Mouse (Mus musculus): ENCODE results near the gene Rnd2. TPM values are rescaled to one million over a fixed set of nuclear protein-coding genes. Genes with fewer than 3 reads are reported as not detected.

Gene Rnd2
- polyA plus RNA-seq, 1 experiment from 2014 or later = 127 TPM

GRCm38 (mm10) chr11:101451536-101451935 lies 13.3 kb upstream of the Rnd2 start:
- no peaks in the 10 kb centered on the region for H3K27me3 ChIP-seq (ENCODE audit: control insufficient read depth, insufficient read depth, low read length)
- H3K4me3 ChIP-seq (ENCODE audit: low read depth, low read length) = no peak overlapping the region
- H3K9me3 ChIP-seq (ENCODE audit: control insufficient read depth, low read length) = no peaks in the 10 kb centered on the region
- H3K4me1 ChIP-seq (replicated peaks; ENCODE audit: control insufficient read depth, insufficient read depth, low read length) = no peaks in the 10 kb centered on the region
- H3K36me3 ChIP-seq (ENCODE audit: control insufficient read depth, insufficient read depth, low read length) = no peaks in the 10 kb centered on the region
- no peak for ATAC-seq (ENCODE audit: low FRiP score)
- no peak for DNase-seq (ENCODE audit: low spot score)
- WGBS = 91% methylated on average over 10 of the region's 10 CpGs
- H3K27ac ChIP-seq (ENCODE audit: low read depth, low read length) = no peak overlapping the region
- no peak overlapping the region for H3K9ac ChIP-seq (ENCODE audit: low read depth, low read length)
- no peak overlapping the region for H3K4me2 ChIP-seq (replicated peaks; ENCODE audit: low read depth, low read length)

- WGBS = 76% methylated on average over 10 of the region's 10 CpGs
- H3K27me3 ChIP-seq (ENCODE audit: control insufficient read depth, insufficient read depth, low read length) = no peaks in the 10 kb centered on the region
- H3K36me3 ChIP-seq (ENCODE audit: control insufficient read depth, insufficient read depth, low read length) = no peaks in the 10 kb centered on the region
- H3K27ac ChIP-seq (ENCODE audit: low read depth, low read length) = no peak overlapping the region
- H3K9me3 ChIP-seq (ENCODE audit: control insufficient read depth, low read length) = no peaks in the 10 kb centered on the region
- ATAC-seq (ENCODE audit: low FRiP score) (no peak), DNase-seq (ENCODE audit: low spot score) (no peak)
- H3K4me3 ChIP-seq (ENCODE audit: low read depth, low read length) = no peak overlapping the region
- H3K9ac ChIP-seq (ENCODE audit: low read depth, low read length) = no peak overlapping the region
- H3K4me1 ChIP-seq (replicated peaks; ENCODE audit: control insufficient read depth, insufficient read depth, low read length) = no peaks in the 10 kb centered on the region
- no peak overlapping the region for H3K4me2 ChIP-seq (replicated peaks; ENCODE audit: low read depth, low read length)
Measured at GRCm38 (mm10) chr11:101452093-101452774, 12.6 kb upstream of the Rnd2 start.

GRCm38 (mm10) chr11:101454702-101455101 lies 10.1 kb upstream of the Rnd2 start:
- Histone ChIP-seq H3K4me1 (replicated peaks; ENCODE audit: control insufficient read depth, insufficient read depth, low read length) (no peaks in the 10 kb centered on the region), H3K27me3 (ENCODE audit: control insufficient read depth, insufficient read depth, low read length) (no peaks in the 10 kb centered on the region), H3K36me3 (ENCODE audit: control insufficient read depth, insufficient read depth, low read length) (peaks cover 2% of the 10 kb centered on the region; the same call in 1 of the 2 replicates), H3K9me3 (ENCODE audit: control insufficient read depth, low read length) (no peaks in the 10 kb centered on the region), H3K27ac (ENCODE audit: low read depth, low read length) (0 out of 2 replicates have a peak overlapping the region, but pooled peaks have one; percentile 14), H3K4me3 (ENCODE audit: low read depth, low read length) (no peak overlapping the region), H3K4me2 (replicated peaks; ENCODE audit: low read depth, low read length) (no peak overlapping the region), H3K9ac (ENCODE audit: low read depth, low read length) (no peak overlapping the region)
- DNase-seq (ENCODE audit: low spot score) (no peak), ATAC-seq (ENCODE audit: low FRiP score) (no peak)
- WGBS = 49% methylated on average over 6 of the region's 6 CpGs

- DNase-seq (ENCODE audit: low spot score) = no peak
- Histone ChIP-seq H3K9ac (ENCODE audit: low read depth, low read length) (no peak overlapping the region), H3K4me3 (ENCODE audit: low read depth, low read length) (no peak overlapping the region), H3K36me3 (ENCODE audit: control insufficient read depth, insufficient read depth, low read length) (peaks cover 2% of the 10 kb centered on the region; the same call in 1 of the 2 replicates), H3K27me3 (ENCODE audit: control insufficient read depth, insufficient read depth, low read length) (no peaks in the 10 kb centered on the region), H3K4me1 (replicated peaks; ENCODE audit: control insufficient read depth, insufficient read depth, low read length) (no peaks in the 10 kb centered on the region), H3K4me2 (replicated peaks; ENCODE audit: low read depth, low read length) (no peak overlapping the region), H3K9me3 (ENCODE audit: control insufficient read depth, low read length) (no peaks in the 10 kb centered on the region), H3K27ac (ENCODE audit: low read depth, low read length) (no peak overlapping the region)
- ATAC-seq (ENCODE audit: low FRiP score) = no peak
- WGBS = 93% methylated on average over 7 of the region's 7 CpGs
Measured at GRCm38 (mm10) chr11:101455627-101456026, 9.2 kb upstream of the Rnd2 start.

- H3K4me2 ChIP-seq (replicated peaks; ENCODE audit: low read depth, low read length) = no peak overlapping the region
- H3K4me3 ChIP-seq (ENCODE audit: low read depth, low read length) = no peak overlapping the region
- H3K9me3 ChIP-seq (ENCODE audit: control insufficient read depth, low read length) = no peaks in the 10 kb centered on the region
- H3K4me1 ChIP-seq (replicated peaks; ENCODE audit: control insufficient read depth, insufficient read depth, low read length) = peaks cover 8% of the 10 kb centered on the region
- no peak for DNase-seq (ENCODE audit: low spot score)
- peaks cover 4% of the 10 kb centered on the region; the same call in 1 of the 2 replicates for H3K36me3 ChIP-seq (ENCODE audit: control insufficient read depth, insufficient read depth, low read length)
- H3K9ac ChIP-seq (ENCODE audit: low read depth, low read length) = no peak overlapping the region
- WGBS = 93% methylated on average over 9 of the region's 9 CpGs
- H3K27ac ChIP-seq (ENCODE audit: low read depth, low read length) = no peak overlapping the region
- H3K27me3 ChIP-seq (ENCODE audit: control insufficient read depth, insufficient read depth, low read length) = no peaks in the 10 kb centered on the region
- ATAC-seq (ENCODE audit: low FRiP score) = no peak
Measured at GRCm38 (mm10) chr11:101457631-101458030, 7.2 kb upstream of the Rnd2 start.

GRCm38 (mm10) chr11:101458217-101458616 lies 6.6 kb upstream of the Rnd2 start:
- no peak overlapping the region for H3K9ac ChIP-seq (ENCODE audit: low read depth, low read length)
- H3K4me3 ChIP-seq (ENCODE audit: low read depth, low read length) = no peak overlapping the region
- no peak overlapping the region for H3K27ac ChIP-seq (ENCODE audit: low read depth, low read length)
- ATAC-seq (ENCODE audit: low FRiP score) = no peak
- H3K9me3 ChIP-seq (ENCODE audit: control insufficient read depth, low read length) = no peaks in the 10 kb centered on the region
- peaks cover 12% of the 10 kb centered on the region for H3K4me1 ChIP-seq (replicated peaks; ENCODE audit: control insufficient read depth, insufficient read depth, low read length)
- DNase-seq (ENCODE audit: low spot score) = no peak
- H3K36me3 ChIP-seq (ENCODE audit: control insufficient read depth, insufficient read depth, low read length) = peaks cover 4% of the 10 kb centered on the region; the same call in 1 of the 2 replicates
- H3K27me3 ChIP-seq (ENCODE audit: control insufficient read depth, insufficient read depth, low read length) = no peaks in the 10 kb centered on the region
- H3K4me2 ChIP-seq (replicated peaks; ENCODE audit: low read depth, low read length) = no peak overlapping the region
- WGBS = 87% methylated on average over 12 of the region's 12 CpGs

GRCm38 (mm10) chr11:101459716-101460115 lies 5.1 kb upstream of the Rnd2 start:
- peaks cover 19% of the 10 kb centered on the region for H3K4me1 ChIP-seq (replicated peaks; ENCODE audit: control insufficient read depth, insufficient read depth, low read length)
- H3K36me3 ChIP-seq (ENCODE audit: control insufficient read depth, insufficient read depth, low read length) = peaks cover 4% of the 10 kb centered on the region; the same call in 1 of the 2 replicates
- H3K9me3 ChIP-seq (ENCODE audit: control insufficient read depth, low read length) = no peaks in the 10 kb centered on the region
- H3K27me3 ChIP-seq (ENCODE audit: control insufficient read depth, insufficient read depth, low read length) = no peaks in the 10 kb centered on the region
- H3K27ac ChIP-seq (ENCODE audit: low read depth, low read length) = no peak overlapping the region
- WGBS = 46% methylated on average over 6 of the region's 6 CpGs
- no peak overlapping the region for H3K4me3 ChIP-seq (ENCODE audit: low read depth, low read length)
- H3K4me2 ChIP-seq (replicated peaks; ENCODE audit: low read depth, low read length) = no peak overlapping the region
- ATAC-seq (ENCODE audit: low FRiP score) (no peak), DNase-seq (ENCODE audit: low spot score) (no peak)
- no peak overlapping the region for H3K9ac ChIP-seq (ENCODE audit: low read depth, low read length)

- H3K27ac ChIP-seq (ENCODE audit: low read depth, low read length) = no peak overlapping the region
- no peak overlapping the region for H3K4me3 ChIP-seq (ENCODE audit: low read depth, low read length)
- ATAC-seq (ENCODE audit: low FRiP score) (no peak), DNase-seq (ENCODE audit: low spot score) (no peak)
- no peaks in the 10 kb centered on the region for H3K9me3 ChIP-seq (ENCODE audit: control insufficient read depth, low read length)
- 87% methylated on average over 15 of the region's 15 CpGs for WGBS
- no peak overlapping the region for H3K4me2 ChIP-seq (replicated peaks; ENCODE audit: low read depth, low read length)
- H3K4me1 ChIP-seq (replicated peaks; ENCODE audit: control insufficient read depth, insufficient read depth, low read length) = peaks cover 19% of the 10 kb centered on the region
- peaks cover 4% of the 10 kb centered on the region; the same call in 1 of the 2 replicates for H3K36me3 ChIP-seq (ENCODE audit: control insufficient read depth, insufficient read depth, low read length)
- no peak overlapping the region for H3K9ac ChIP-seq (ENCODE audit: low read depth, low read length)
- H3K27me3 ChIP-seq (ENCODE audit: control insufficient read depth, insufficient read depth, low read length) = no peaks in the 10 kb centered on the region
Measured at GRCm38 (mm10) chr11:101460321-101460720, 4.5 kb upstream of the Rnd2 start.

- ATAC-seq (ENCODE audit: low FRiP score) (peak; percentile 15; the same call in 1 of the 2 replicates), DNase-seq (ENCODE audit: low spot score) (no peak)
- WGBS = 75% methylated on average over 14 of the region's 14 CpGs
- no peaks in the 10 kb centered on the region for H3K27me3 ChIP-seq (ENCODE audit: control insufficient read depth, insufficient read depth, low read length)
- no peaks in the 10 kb centered on the region for H3K9me3 ChIP-seq (ENCODE audit: control insufficient read depth, low read length)
- H3K4me2 ChIP-seq (replicated peaks; ENCODE audit: low read depth, low read length) = no peak overlapping the region
- H3K9ac ChIP-seq (ENCODE audit: low read depth, low read length) = 0 out of 2 replicates have a peak overlapping the region, but pooled peaks have one; percentile 15
- peaks cover 21% of the 10 kb centered on the region for H3K4me1 ChIP-seq (replicated peaks; ENCODE audit: control insufficient read depth, insufficient read depth, low read length)
- H3K36me3 ChIP-seq (ENCODE audit: control insufficient read depth, insufficient read depth, low read length) = peaks cover 4% of the 10 kb centered on the region; the same call in 1 of the 2 replicates
- no peak overlapping the region for H3K4me3 ChIP-seq (ENCODE audit: low read depth, low read length)
- no peak overlapping the region for H3K27ac ChIP-seq (ENCODE audit: low read depth, low read length)
Measured at GRCm38 (mm10) chr11:101462141-101462540, 2.7 kb upstream of the Rnd2 start.

Measured in hindbrain, embryonic 11.5 days (tissue).